Mouse (Mus musculus): Measurements from ENCODE around the gene Gba.

- TF ChIP-seq EP300 (optimal IDR thresholded peaks at IDR 0.05) (no peak), CTCF (IDR thresholded peaks at IDR 0.05; ENCODE audit: low read depth) (no peak)
Measured at GRCm38 (mm10) chr3:89244982-89245687, 42.4 kb downstream of the Gba start.

Measured in stomach, postnatal 0 days (tissue).